Mouse (Mus musculus) bone marrow macrophage, adult 2 months (primary cell): Measurements from ENCODE around the gene Igsf21.

Experiments
- CTCF ChIP-seq: IDR thresholded peaks from 2 replicates; pipeline ENCODE4 v1.5.1; 2012; ENCODE audit warnings: low read depth, mild to moderate bottlenecking, low read length, moderate library complexity
- POLR2A ChIP-seq: IDR thresholded peaks from 2 replicates; pipeline ENCODE4 v1.6.1; 2012; ENCODE audit warnings: mild to moderate bottlenecking, low read depth, low read length, borderline replicate concordance

GRCm38 (mm10) chr4:140078416-140078815 lies 168.2 kb downstream of the Igsf21 start:
- TF ChIP-seq CTCF: no peak
- no peak for TF ChIP-seq POLR2A
